Mouse (Mus musculus): ENCODE data around the gene Gsn.

DNA sequence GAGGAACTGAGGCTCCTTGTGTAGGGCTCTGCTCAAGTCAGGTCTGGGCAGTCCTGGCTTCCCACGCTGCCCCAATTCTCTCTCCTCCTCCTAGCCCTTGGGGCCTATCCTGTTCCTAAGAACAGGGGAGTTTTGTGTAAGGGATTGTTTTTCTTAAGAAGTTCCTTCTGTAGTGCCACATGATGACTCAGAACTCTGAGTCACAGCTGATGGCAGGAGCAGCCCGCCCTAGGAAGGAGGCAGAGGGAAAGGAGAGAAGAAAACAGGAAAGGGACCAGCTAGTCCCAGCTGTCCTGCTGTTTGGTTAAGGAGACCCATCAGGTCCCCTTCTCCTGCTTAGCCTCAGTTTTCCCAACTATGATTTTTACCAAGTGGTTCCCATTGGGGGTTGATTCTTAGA is 15.6 kb downstream of the Gsn start:
- TF ChIP-seq CTCF (IDR thresholded peaks at IDR 0.05; ENCODE audit: extremely low read depth, insufficient read depth, low read length) (no peak), POLR2A (IDR thresholded peaks at IDR 0.05; ENCODE audit: extremely low read depth, insufficient read depth, low read length) (no peak)

All from cortical plate, adult 2 months (tissue).